Mouse (Mus musculus) heart, embryonic 13.5 days (tissue): ENCODE data around the gene Nid1. TPM values are rescaled to one million over a fixed set of nuclear protein-coding genes. Genes with fewer than 3 reads are reported as not detected.
"Not testable (repeated sequence)": the region's sequence is repeated elsewhere in the genome, so short reads cannot be mapped to it uniquely, and the experiment has no call there.

ENCODE experiments used
- ATAC-seq: fragments of 200-750 bp; cut with Nextera tagmentation; 2 replicates; pipeline ENCODE4 v1.8.0; 2017; ENCODE audit warnings: moderate TSS enrichment; ENCODE audit not compliant: insufficient number of reproducible peaks, low FRiP score, low TSS enrichment; ENCODE audit errors: extremely low read depth
- H3K27ac ChIP-seq: fragments of 300-500 bp; sonication (generic); replicated peaks from 2 replicates; pipeline ENCODE4 v1.5.1; 2015; ENCODE audit warnings: moderate library complexity, mild to moderate bottlenecking, inconsistent platforms
- H3K27me3 ChIP-seq: fragments of 300-500 bp; sonication (generic); replicated peaks from 2 replicates; pipeline ENCODE4 v1.6.1; 2015; ENCODE audit warnings: mild to moderate bottlenecking, inconsistent platforms
- H3K36me3 ChIP-seq: fragments of 300-500 bp; sonication (generic); 2 replicates; pipeline ENCODE4 v1.6.1; 2015; ENCODE audit warnings: mild to moderate bottlenecking, inconsistent platforms
- H3K4me1 ChIP-seq: fragments of 300-500 bp; sonication (generic); 2 replicates; pipeline ENCODE4 v1.6.1; 2015; ENCODE audit warnings: inconsistent platforms
- H3K4me2 ChIP-seq: fragments of 300-500 bp; sonication (generic); 2 replicates; pipeline ENCODE4 v1.6.1; 2015; ENCODE audit warnings: inconsistent platforms, mild to moderate bottlenecking, moderate library complexity
- H3K4me3 ChIP-seq: fragments of 300-500 bp; sonication (generic); 2 replicates; pipeline ENCODE4 v1.5.1; 2015; ENCODE audit warnings: moderate library complexity, mild to moderate bottlenecking, inconsistent platforms
- H3K9ac ChIP-seq: fragments of 300-500 bp; sonication (generic); 2 replicates; pipeline ENCODE4 v1.6.1; 2015; ENCODE audit warnings: inconsistent platforms, mild to moderate bottlenecking, moderate library complexity
- H3K9me3 ChIP-seq: fragments of 300-500 bp; sonication (generic); 2 replicates; pipeline ENCODE4 v1.6.1; 2016; ENCODE audit warnings: inconsistent platforms
- WGBS: fragments of 180-500 bp; shearing (Covaris S2); methylation state at CpG from one replicate; pipeline ENCODE4 v1.1.7; 2015; ENCODE audit warnings: mixed read lengths; 5-methylcytosine and 5-hydroxymethylcytosine counted together
- polyA plus RNA-seq: library from polyadenylated mRNA; unstranded; fragments of >200 nt; fragmentation: Nextera tagmentation; extraction: Ambion mirVana; gene quantifications from 2 replicates; pipeline ENCODE4 v1.2.1, GENCODE M21; 2015

The Nid1 gene
- polyA plus RNA-seq, 1 experiment from 2014 or later: 70.8 TPM

GRCm38 (mm10) chr13:13529115-13529542 is 91.8 kb downstream of the Nid1 start:
- Histone ChIP-seq H3K27me3 (no peaks in the 10 kb centered on the region), H3K9ac (no peak overlapping the region), H3K4me1 (peaks cover 33% of the 10 kb centered on the region), H3K36me3 (no peaks in the 10 kb centered on the region), H3K4me3 (no peak overlapping the region), H3K27ac (no peak overlapping the region), H3K9me3 (no peaks in the 10 kb centered on the region), H3K4me2 (no peak overlapping the region)
- no peak for ATAC-seq
- WGBS: 49% methylated on average over 11 of the region's 11 CpGs

DNA sequence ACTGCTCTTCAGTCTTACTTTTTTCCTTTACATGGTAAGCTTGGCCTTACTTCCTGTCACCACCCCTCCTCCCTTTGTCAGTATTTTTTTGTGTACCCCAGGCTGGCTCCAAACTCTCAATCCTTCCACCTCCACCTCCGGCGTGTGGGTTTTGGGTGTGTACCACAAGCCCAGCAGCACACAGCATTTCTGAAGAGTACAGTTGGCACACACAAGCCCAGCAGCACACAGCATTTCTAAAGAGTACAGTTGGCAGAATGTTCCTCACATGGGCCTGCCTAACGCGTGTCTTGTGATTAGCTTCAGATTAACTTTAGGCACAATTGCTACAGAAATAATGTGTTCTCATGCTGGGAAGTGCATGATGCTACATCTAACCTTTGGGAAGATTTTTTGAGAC is 93.6 kb downstream of the Nid1 start:
- H3K4me1 ChIP-seq: peaks cover 26% of the 10 kb centered on the region
- H3K36me3 ChIP-seq: no peaks in the 10 kb centered on the region
- no peaks in the 10 kb centered on the region for H3K9me3 ChIP-seq
- 67% methylated on average over 4 of the region's 4 CpGs for WGBS
- no peak overlapping the region for H3K4me3 ChIP-seq
- H3K27ac ChIP-seq: no peak overlapping the region
- no peak overlapping the region for H3K9ac ChIP-seq
- no peak overlapping the region for H3K4me2 ChIP-seq
- no peaks in the 10 kb centered on the region for H3K27me3 ChIP-seq
- ATAC-seq: no peak

DNA sequence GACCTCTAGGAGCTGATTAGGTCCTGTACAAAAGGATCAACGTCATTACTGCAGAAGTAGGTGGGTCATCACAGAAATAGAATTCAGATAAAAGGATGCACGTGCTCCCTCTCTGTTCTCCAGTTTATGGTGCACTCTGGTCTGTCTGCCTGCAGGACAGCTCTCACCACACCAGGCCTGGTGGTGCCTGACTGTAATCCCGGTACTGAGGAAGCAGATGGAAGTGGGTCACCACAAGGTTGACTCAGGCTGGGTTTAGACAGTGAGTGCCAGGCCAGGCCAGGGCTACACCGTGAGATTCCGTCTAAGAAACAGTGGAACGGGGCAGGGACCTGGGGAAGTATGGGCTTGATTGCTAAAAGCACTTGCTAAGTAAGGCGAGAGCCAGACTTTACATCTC is 94.6 kb downstream of the Nid1 start:
- no peak for ATAC-seq
- no peak overlapping the region for H3K27ac ChIP-seq
- WGBS: 65% methylated on average over 7 of the region's 7 CpGs

DNA sequence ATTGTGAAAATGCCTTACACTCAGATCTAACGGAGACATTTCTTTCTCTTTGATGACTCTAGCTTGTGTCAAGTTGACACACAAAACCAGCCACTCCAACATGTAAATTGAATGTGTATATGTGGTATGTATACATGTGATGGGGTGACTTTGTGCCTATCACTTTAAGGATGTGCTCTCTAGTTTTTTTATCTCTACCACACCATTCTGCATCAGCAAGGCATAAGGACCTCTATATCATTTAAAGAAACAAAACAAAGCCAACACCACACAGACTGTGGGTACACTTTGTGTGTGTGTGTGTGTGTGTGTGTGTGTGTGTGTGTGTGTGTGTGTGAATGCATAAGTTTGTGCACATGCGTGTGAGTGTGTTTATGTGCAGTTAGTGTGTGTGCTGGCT is 99.2 kb downstream of the Nid1 start:
- no peak for ATAC-seq
- Histone ChIP-seq H3K9me3 (peaks cover 4% of the 10 kb centered on the region; the same call in 1 of the 2 replicates), H3K4me2 (no peak overlapping the region), H3K4me1 (peaks cover 34% of the 10 kb centered on the region), H3K27ac (no peak overlapping the region), H3K27me3 (no peaks in the 10 kb centered on the region), H3K4me3 (no peak overlapping the region), H3K9ac (no peak overlapping the region), H3K36me3 (no peaks in the 10 kb centered on the region)
- WGBS: 88% methylated on average over 2 of the region's 2 CpGs

More for the DNA sequence above, 94.6 kb downstream of the Nid1 start:
- H3K4me3 ChIP-seq: no peak overlapping the region
- no peaks in the 10 kb centered on the region for H3K36me3 ChIP-seq
- H3K9ac ChIP-seq: no peak overlapping the region
- no peak overlapping the region for H3K4me2 ChIP-seq
- peaks cover 26% of the 10 kb centered on the region for H3K4me1 ChIP-seq
- no peaks in the 10 kb centered on the region for H3K9me3 ChIP-seq
- H3K27me3 ChIP-seq: no peaks in the 10 kb centered on the region

DNA sequence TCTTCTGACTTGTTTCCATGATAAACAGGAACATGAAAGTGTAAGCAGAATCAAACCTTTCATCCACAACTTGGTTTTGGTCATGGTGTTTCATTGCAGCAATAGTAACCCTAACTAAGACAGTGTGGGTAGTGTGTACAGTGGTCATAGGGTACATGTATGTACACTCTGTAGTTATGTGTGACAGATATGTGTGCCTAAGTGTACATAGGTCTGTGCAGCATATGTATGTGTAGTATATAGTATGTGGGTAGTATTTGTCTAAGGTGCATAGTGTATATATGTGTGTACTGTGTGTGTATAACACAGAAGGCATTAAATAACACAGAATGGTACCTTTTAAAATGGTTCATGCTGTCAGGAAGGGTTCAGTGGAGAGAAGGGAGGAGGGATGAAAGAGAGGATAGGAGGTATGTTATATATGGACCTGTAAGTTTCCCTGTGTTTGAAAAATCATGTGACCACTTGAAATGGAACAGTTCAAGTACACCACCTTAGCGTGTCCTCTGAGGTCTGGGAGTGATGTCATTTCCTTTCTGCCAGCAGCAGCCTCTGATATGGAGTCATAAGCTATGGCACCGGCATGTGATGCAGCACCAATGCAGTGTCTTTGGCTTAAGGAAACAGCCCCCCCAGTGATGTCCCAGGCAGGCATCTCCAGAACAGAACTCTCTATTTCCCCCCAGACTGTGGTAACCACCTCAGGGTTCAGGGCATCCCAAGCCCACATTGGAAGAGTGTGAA is 100.1 kb downstream of the Nid1 start:
- WGBS: 48% methylated on average over 2 of the region's 2 CpGs
- Histone ChIP-seq H3K4me1 (peaks cover 26% of the 10 kb centered on the region), H3K9ac (no peak overlapping the region), H3K9me3 (peaks cover 5% of the 10 kb centered on the region; the same call in 1 of the 2 replicates), H3K36me3 (no peaks in the 10 kb centered on the region), H3K27me3 (no peaks in the 10 kb centered on the region), H3K4me3 (no peak overlapping the region), H3K27ac (no peak overlapping the region), H3K4me2 (no peak overlapping the region)
- no peak for ATAC-seq

DNA sequence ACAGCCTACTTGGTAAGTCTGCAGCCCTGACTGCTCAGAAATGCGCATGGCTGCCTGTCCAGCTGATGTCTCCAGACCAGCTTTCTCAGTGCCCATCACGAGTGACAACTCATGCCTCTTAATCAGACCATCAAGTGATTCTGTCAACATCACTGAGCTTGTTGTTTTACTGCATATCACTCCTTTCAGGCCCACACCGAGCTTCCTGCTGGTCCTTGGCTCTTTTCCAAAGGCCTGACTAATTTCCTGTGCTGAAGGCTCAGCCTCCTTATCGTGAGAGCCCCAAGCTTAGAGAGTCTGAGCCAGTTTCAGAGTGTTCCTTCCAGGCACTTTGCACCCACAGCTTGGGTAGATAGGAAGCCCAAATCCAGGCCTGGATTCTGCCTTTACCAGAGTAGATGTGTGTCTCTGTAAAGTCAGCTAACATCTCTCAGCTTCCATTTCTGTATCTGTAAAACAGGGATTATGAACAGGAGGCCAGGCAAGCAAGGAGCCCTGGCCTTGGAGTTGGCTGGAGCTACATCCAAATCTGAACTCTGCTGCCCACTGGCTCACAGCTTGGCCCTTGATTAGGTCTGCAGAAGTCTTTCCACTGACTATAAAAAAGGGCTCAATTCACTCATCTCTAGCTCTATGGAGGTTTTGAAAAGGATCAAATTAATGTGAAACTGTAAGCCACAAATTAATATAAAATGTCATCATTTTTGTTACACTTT is 101.4 kb downstream of the Nid1 start:
- Histone ChIP-seq H3K9ac (no peak overlapping the region), H3K9me3 (peaks cover 5% of the 10 kb centered on the region; the same call in 1 of the 2 replicates), H3K27me3 (no peaks in the 10 kb centered on the region), H3K27ac (peak overlapping the region; percentile 72), H3K4me1 (peaks cover 20% of the 10 kb centered on the region), H3K4me3 (no peak overlapping the region), H3K4me2 (no peak overlapping the region), H3K36me3 (no peaks in the 10 kb centered on the region)
- WGBS: 3% methylated on average over 4 of the region's 4 CpGs
- ATAC-seq: peak; percentile 58; the same call in 1 of the 2 replicates

DNA sequence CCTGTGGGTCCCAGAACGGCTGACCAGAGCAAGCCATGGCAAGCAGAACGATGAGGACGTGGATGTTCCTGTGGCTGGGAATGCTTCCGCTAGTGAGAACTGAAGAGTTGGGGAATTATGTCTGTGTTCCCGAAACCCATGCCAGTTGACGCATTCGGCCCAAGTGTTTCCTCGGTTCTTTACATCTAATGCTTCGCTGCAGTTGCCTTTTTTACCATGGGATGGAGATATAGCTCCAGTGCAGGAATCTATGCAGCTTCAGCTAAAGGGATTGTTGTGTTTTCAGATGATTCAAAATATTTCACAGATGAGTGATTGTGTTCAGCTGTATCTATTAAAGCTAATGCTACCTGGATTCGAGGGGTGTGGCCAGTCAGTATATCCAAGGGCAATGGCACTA is 105.7 kb downstream of the Nid1 start:
- 88% methylated on average over 10 of the region's 10 CpGs for WGBS
- peaks cover 30% of the 10 kb centered on the region for H3K4me1 ChIP-seq

GRCm38 (mm10) chr13:13546792-13547191 is 109.4 kb downstream of the Nid1 start:
- no peaks in the 10 kb centered on the region for H3K27me3 ChIP-seq
- no peak overlapping the region for H3K27ac ChIP-seq
- ATAC-seq: no peak
- 39% methylated on average over 3 of the region's 3 CpGs for WGBS
- no peak overlapping the region for H3K9ac ChIP-seq
- H3K4me1 ChIP-seq: peaks cover 27% of the 10 kb centered on the region
- no peak overlapping the region for H3K4me2 ChIP-seq
- H3K4me3 ChIP-seq: no peak overlapping the region
- H3K9me3 ChIP-seq: no peaks in the 10 kb centered on the region
- H3K36me3 ChIP-seq: no peaks in the 10 kb centered on the region

More for the DNA sequence above, 105.7 kb downstream of the Nid1 start:
- not testable (repeated sequence) for H3K4me3 ChIP-seq, H3K9me3 ChIP-seq, ATAC-seq, H3K36me3 ChIP-seq, H3K27ac ChIP-seq, H3K4me2 ChIP-seq, H3K9ac ChIP-seq, H3K27me3 ChIP-seq

- Histone ChIP-seq H3K4me1 (peaks cover 27% of the 10 kb centered on the region), H3K9me3 (no peaks in the 10 kb centered on the region), H3K4me2 (no peak overlapping the region), H3K4me3 (no peak overlapping the region), H3K27me3 (no peaks in the 10 kb centered on the region), H3K9ac (no peak overlapping the region), H3K36me3 (no peaks in the 10 kb centered on the region), H3K27ac (no peak overlapping the region)
- no peak for ATAC-seq
- WGBS: 87% methylated on average over 4 of the region's 4 CpGs
Observed at GRCm38 (mm10) chr13:13547889-13548288, 110.5 kb downstream of the Nid1 start.

DNA sequence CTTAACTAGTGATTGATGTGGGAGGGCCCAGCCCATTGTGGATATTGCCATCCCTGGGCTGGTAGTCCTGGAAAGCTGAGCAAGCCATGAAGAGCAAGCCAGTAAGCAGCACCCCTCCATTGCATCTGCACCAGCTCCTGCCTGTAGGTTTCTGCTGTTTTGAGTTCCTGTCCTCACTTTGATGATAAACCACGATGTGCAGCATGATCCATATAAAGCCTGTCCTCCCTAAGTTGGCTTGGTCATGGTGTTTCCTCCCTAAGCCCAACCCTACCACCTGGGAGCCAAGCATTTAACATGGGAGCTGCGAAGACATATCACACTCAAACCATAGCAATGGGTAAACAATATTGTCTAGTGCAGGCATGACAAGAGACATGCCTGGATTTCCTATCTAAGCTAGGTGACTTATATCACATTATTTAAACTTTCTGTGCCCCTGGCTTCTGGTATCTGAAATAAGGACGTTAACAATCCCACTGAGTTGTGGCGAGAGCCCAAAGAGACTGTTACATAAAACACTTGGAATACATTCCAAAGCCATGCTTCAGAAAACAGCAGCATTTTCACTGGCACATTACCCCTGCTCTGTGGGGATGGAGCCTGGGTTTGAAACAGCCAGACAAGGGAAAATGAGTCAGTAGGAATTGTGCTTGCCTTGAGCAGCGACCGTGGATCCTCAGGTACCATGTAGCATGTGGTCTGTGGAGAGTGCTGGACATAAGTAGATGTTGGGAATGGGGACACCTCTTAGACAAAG is 111.3 kb downstream of the Nid1 start:
- Histone ChIP-seq H3K9ac (no peak overlapping the region), H3K27me3 (no peaks in the 10 kb centered on the region), H3K4me2 (no peak overlapping the region), H3K9me3 (no peaks in the 10 kb centered on the region), H3K4me1 (peaks cover 27% of the 10 kb centered on the region), H3K27ac (no peak overlapping the region), H3K36me3 (no peaks in the 10 kb centered on the region), H3K4me3 (no peak overlapping the region)
- 79% methylated on average over 6 of the region's 6 CpGs for WGBS
- no peak for ATAC-seq
